Mouse (Mus musculus) testis, adult 2 months (tissue): Measurements from ENCODE around the gene Ten1.

Experiments
- CTCF ChIP-seq: fragments of 200-500 bp; IDR thresholded peaks from 2 replicates; pipeline ENCODE4 v1.5.1; 2012; ENCODE audit warnings: low read depth, mild to moderate bottlenecking, inconsistent platforms, low read length, moderate library complexity; ENCODE audit not compliant: control insufficient read depth, insufficient read depth, insufficient replicate concordance
- POLR2A ChIP-seq: fragments of 200-500 bp; IDR thresholded peaks from 2 replicates; pipeline ENCODE4 v1.6.1; 2012; ENCODE audit warnings: low read depth, mild to moderate bottlenecking, inconsistent platforms, low read length, moderate library complexity; ENCODE audit not compliant: control insufficient read depth

DNA sequence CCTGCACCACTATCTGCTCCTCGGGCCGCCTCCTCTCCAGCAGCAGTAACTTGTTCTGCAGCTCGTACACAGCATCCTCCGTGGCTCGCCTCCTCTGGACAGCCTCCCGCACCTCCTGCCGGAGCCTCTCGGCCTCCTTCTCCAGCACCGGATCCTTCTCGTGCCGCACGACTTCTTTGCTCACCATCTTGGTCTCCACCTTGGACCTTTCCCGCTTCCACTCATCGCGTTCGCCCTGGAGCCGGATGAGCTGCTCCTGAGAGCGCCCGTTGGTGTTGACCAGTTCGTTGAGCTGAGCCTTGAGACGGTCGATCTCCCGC is 24.0 kb downstream of the Ten1 start:
- no peak for TF ChIP-seq POLR2A
- TF ChIP-seq CTCF = no peak
